Mouse (Mus musculus): ENCODE measurements at regions not wholly inside any gene's neighbourhood (a gene's known extent, or its start where the extent isn't known, plus 50 kb on each side); places are given as distances from the start of the nearest gene placed in this dataset.

- peak; percentile 55 to 59 for DNase-seq (ENCODE audit: extremely low spot score in 1 of 2, low spot score in 1 of 2)
Observed at GRCm38 (mm10) chr5:149338016-149338696, 73.4 kb upstream of the Medag start.

GRCm38 (mm10) chr5:149338697-149339078 lies 72.9 kb upstream of the Medag start:
- no peak for DNase-seq (ENCODE audit: extremely low spot score in 1 of 2, low spot score in 1 of 2)

- DNase-seq (ENCODE audit: extremely low spot score in 1 of 2, low spot score in 1 of 2): no peak
Observed at GRCm38 (mm10) chr5:149340361-149340760, 71.2 kb upstream of the Medag start.

- no peak for DNase-seq (ENCODE audit: extremely low spot score in 1 of 2, low spot score in 1 of 2)
Observed at GRCm38 (mm10) chr5:149341461-149341860, 70.1 kb upstream of the Medag start.

GRCm38 (mm10) chr5:149343610-149344527 lies 67.7 kb upstream of the Medag start:
- DNase-seq (ENCODE audit: extremely low spot score in 1 of 2, low spot score in 1 of 2): no peak

- no peak for DNase-seq (ENCODE audit: extremely low spot score in 1 of 2, low spot score in 1 of 2)
Observed at GRCm38 (mm10) chr5:149344528-149344855, 67.1 kb upstream of the Medag start.

- DNase-seq (ENCODE audit: extremely low spot score in 1 of 2, low spot score in 1 of 2): no peak
Observed at GRCm38 (mm10) chr5:149345161-149345560, 66.4 kb upstream of the Medag start.

GRCm38 (mm10) chr5:149349685-149350084 lies 61.9 kb upstream of the Medag start:
- DNase-seq (ENCODE audit: extremely low spot score in 1 of 2, low spot score in 1 of 2): no peak

GRCm38 (mm10) chr5:149353039-149353655 lies 58.4 kb upstream of the Medag start:
- DNase-seq (ENCODE audit: extremely low spot score in 1 of 2, low spot score in 1 of 2): no peak

GRCm38 (mm10) chr5:149354448-149355115 lies 57.0 kb upstream of the Medag start:
- no peak for DNase-seq (ENCODE audit: extremely low spot score in 1 of 2, low spot score in 1 of 2)

GRCm38 (mm10) chr5:149355131-149355530 lies 56.4 kb upstream of the Medag start:
- no peak for DNase-seq (ENCODE audit: extremely low spot score in 1 of 2, low spot score in 1 of 2)

GRCm38 (mm10) chr5:149356970-149357369 lies 54.6 kb upstream of the Medag start:
- DNase-seq (ENCODE audit: extremely low spot score in 1 of 2, low spot score in 1 of 2): no peak

Measured in layer of hippocampus, postnatal 25 days (tissue).